Mouse (Mus musculus): ENCODE data around the gene Baz2b. TPM values are rescaled to one million over a fixed set of nuclear protein-coding genes. Genes with fewer than 3 reads are reported as not detected.

The Baz2b gene
- polyA plus RNA-seq (2015; fragmentation: Nextera tagmentation; extraction: Ambion mirVana): 96.8 and 105 TPM in 2 replicates

- WGBS: 0% methylated on average over 75 of the region's 109 CpGs
- Histone ChIP-seq H3K27me3 (peaks cover 11% of the 10 kb centered on the region; the same call in 1 of the 2 replicates), H3K4me2 (peak within 1 kb of the TSS; percentile 78), H3K27ac (peak within 1 kb of the TSS; percentile 97), H3K4me3 (peak within 1 kb of the TSS; percentile 88), H3K36me3 (peaks cover 9% of the 10 kb centered on the region), H3K9ac (peak within 1 kb of the TSS; percentile 94), H3K4me1 (replicated peaks) (peaks cover 47% of the 10 kb centered on the region), H3K9me3 (no peaks in the 10 kb centered on the region)
- peak; percentile 91 for ATAC-seq (ENCODE audit: low FRiP score)
Measured at GRCm38 (mm10) chr2:60209703-60210651, at the start of gene Baz2b, which contains the start of gene March7. Gene Baz2b (minus strand): TSS chr2:60209839. Gene March7 (plus strand): TSS chr2:60209887.

- Histone ChIP-seq H3K36me3 (peaks cover 6% of the 10 kb centered on the region), H3K4me3 (no peak overlapping the region), H3K9me3 (0 out of 2 replicates have a peak, but pooled peaks cover 2% of the 10 kb centered on the region), H3K27ac (no peak overlapping the region), H3K9ac (no peak overlapping the region), H3K4me2 (no peak overlapping the region), H3K4me1 (replicated peaks) (no peaks in the 10 kb centered on the region), H3K27me3 (no peaks in the 10 kb centered on the region)
- ATAC-seq (ENCODE audit: low FRiP score): no peak
- WGBS: 97% methylated on average over 5 of the region's 5 CpGs
Measured at GRCm38 (mm10) chr2:60259186-60259585, 49.5 kb upstream of the Baz2b start.

- Histone ChIP-seq H3K9ac (no peak overlapping the region), H3K27ac (no peak overlapping the region), H3K9me3 (0 out of 2 replicates have a peak, but pooled peaks cover 2% of the 10 kb centered on the region), H3K36me3 (peaks cover 7% of the 10 kb centered on the region), H3K4me2 (no peak overlapping the region), H3K27me3 (no peaks in the 10 kb centered on the region), H3K4me3 (no peak overlapping the region), H3K4me1 (replicated peaks) (no peaks in the 10 kb centered on the region)
- ATAC-seq (ENCODE audit: low FRiP score): no peak
- 92% methylated on average over 2 of the region's 2 CpGs for whole genome bisulfite sequencing
Measured at GRCm38 (mm10) chr2:60256751-60257150, 47.1 kb upstream of the Baz2b start.

GRCm38 (mm10) chr2:60253506-60253905 is 43.9 kb upstream of the Baz2b start:
- no peak overlapping the region for H3K27ac ChIP-seq
- no peak overlapping the region for H3K4me3 ChIP-seq
- H3K9ac ChIP-seq: no peak overlapping the region
- 0 out of 2 replicates have a peak, but pooled peaks cover 2% of the 10 kb centered on the region for H3K9me3 ChIP-seq
- ATAC-seq (ENCODE audit: low FRiP score): no peak
- no peaks in the 10 kb centered on the region for H3K4me1 ChIP-seq (replicated peaks)
- H3K36me3 ChIP-seq: peaks cover 19% of the 10 kb centered on the region
- H3K4me2 ChIP-seq: no peak overlapping the region
- H3K27me3 ChIP-seq: no peaks in the 10 kb centered on the region

- Histone ChIP-seq H3K4me1 (replicated peaks) (no peaks in the 10 kb centered on the region), H3K9ac (no peak overlapping the region), H3K27ac (no peak overlapping the region), H3K4me2 (no peak overlapping the region), H3K36me3 (peaks cover 19% of the 10 kb centered on the region), H3K4me3 (no peak overlapping the region), H3K9me3 (0 out of 2 replicates have a peak, but pooled peaks cover 2% of the 10 kb centered on the region), H3K27me3 (no peaks in the 10 kb centered on the region)
- ATAC-seq (ENCODE audit: low FRiP score): no peak
- 87% methylated on average over 4 of the region's 4 CpGs for WGBS
Measured at GRCm38 (mm10) chr2:60252782-60253181, 43.1 kb upstream of the Baz2b start.

GRCm38 (mm10) chr2:60234506-60234905 is 24.9 kb upstream of the Baz2b start:
- Histone ChIP-seq H3K4me1 (replicated peaks) (no peaks in the 10 kb centered on the region), H3K27ac (no peak overlapping the region), H3K4me3 (no peak overlapping the region), H3K9ac (no peak overlapping the region), H3K9me3 (no peaks in the 10 kb centered on the region), H3K27me3 (no peaks in the 10 kb centered on the region), H3K4me2 (no peak overlapping the region), H3K36me3 (peaks cover 77% of the 10 kb centered on the region)
- ATAC-seq (ENCODE audit: low FRiP score): no peak
- 87% methylated on average over 7 of the region's 7 CpGs for WGBS

GRCm38 (mm10) chr2:60233147-60233546 is 23.5 kb upstream of the Baz2b start:
- peaks cover 69% of the 10 kb centered on the region for H3K36me3 ChIP-seq
- ATAC-seq (ENCODE audit: low FRiP score): no peak
- no peaks in the 10 kb centered on the region for H3K4me1 ChIP-seq (replicated peaks)
- 76% methylated on average over 2 of the region's 2 CpGs for WGBS
- H3K9me3 ChIP-seq: no peaks in the 10 kb centered on the region
- no peaks in the 10 kb centered on the region for H3K27me3 ChIP-seq
- no peak overlapping the region for H3K27ac ChIP-seq
- no peak overlapping the region for H3K4me3 ChIP-seq
- H3K4me2 ChIP-seq: no peak overlapping the region
- no peak overlapping the region for H3K9ac ChIP-seq

GRCm38 (mm10) chr2:60230361-60230760 is 20.7 kb upstream of the Baz2b start:
- Histone ChIP-seq H3K9ac (no peak overlapping the region), H3K27ac (no peak overlapping the region), H3K9me3 (no peaks in the 10 kb centered on the region), H3K36me3 (peaks cover 46% of the 10 kb centered on the region), H3K4me1 (replicated peaks) (no peaks in the 10 kb centered on the region), H3K4me2 (no peak overlapping the region), H3K27me3 (no peaks in the 10 kb centered on the region), H3K4me3 (no peak overlapping the region)
- 97% methylated on average over 2 of the region's 2 CpGs for WGBS
- ATAC-seq (ENCODE audit: low FRiP score): no peak

GRCm38 (mm10) chr2:60228470-60228869 is 18.8 kb upstream of the Baz2b start:
- Histone ChIP-seq H3K27me3 (no peaks in the 10 kb centered on the region), H3K9me3 (no peaks in the 10 kb centered on the region), H3K4me3 (no peak overlapping the region), H3K4me2 (no peak overlapping the region), H3K36me3 (peaks cover 32% of the 10 kb centered on the region), H3K27ac (no peak overlapping the region), H3K4me1 (replicated peaks) (0 out of 2 replicates have a peak, but pooled peaks cover 1% of the 10 kb centered on the region), H3K9ac (no peak overlapping the region)
- no peak for ATAC-seq (ENCODE audit: low FRiP score)
- WGBS: 68% methylated on average over 1 of the region's 1 CpGs

GRCm38 (mm10) chr2:60223489-60223888 is 13.8 kb upstream of the Baz2b start:
- H3K27ac ChIP-seq: no peak overlapping the region
- H3K4me3 ChIP-seq: no peak overlapping the region
- H3K4me1 ChIP-seq (replicated peaks): peaks cover 11% of the 10 kb centered on the region
- no peaks in the 10 kb centered on the region for H3K9me3 ChIP-seq
- no peak for ATAC-seq (ENCODE audit: low FRiP score)
- no peaks in the 10 kb centered on the region for H3K27me3 ChIP-seq
- H3K4me2 ChIP-seq: no peak overlapping the region
- WGBS: 100% methylated on average over 1 of the region's 1 CpGs
- no peak overlapping the region for H3K9ac ChIP-seq
- no peaks in the 10 kb centered on the region for H3K36me3 ChIP-seq

GRCm38 (mm10) chr2:60221954-60222353 is 12.3 kb upstream of the Baz2b start:
- Histone ChIP-seq H3K27ac (no peak overlapping the region), H3K9ac (no peak overlapping the region), H3K4me3 (no peak overlapping the region), H3K36me3 (no peaks in the 10 kb centered on the region), H3K9me3 (no peaks in the 10 kb centered on the region), H3K4me1 (replicated peaks) (peaks cover 11% of the 10 kb centered on the region), H3K4me2 (no peak overlapping the region), H3K27me3 (no peaks in the 10 kb centered on the region)
- no peak for ATAC-seq (ENCODE audit: low FRiP score)
- 80% methylated on average over 2 of the region's 2 CpGs for WGBS

GRCm38 (mm10) chr2:60221236-60221635 is 11.6 kb upstream of the Baz2b start:
- H3K27ac ChIP-seq: no peak overlapping the region
- no peaks in the 10 kb centered on the region for H3K27me3 ChIP-seq
- 54% methylated on average over 6 of the region's 6 CpGs for WGBS
- H3K9ac ChIP-seq: no peak overlapping the region
- H3K4me1 ChIP-seq (replicated peaks): peaks cover 18% of the 10 kb centered on the region
- no peak overlapping the region for H3K4me2 ChIP-seq
- H3K4me3 ChIP-seq: no peak overlapping the region
- H3K36me3 ChIP-seq: no peaks in the 10 kb centered on the region
- no peaks in the 10 kb centered on the region for H3K9me3 ChIP-seq
- no peak for ATAC-seq (ENCODE audit: low FRiP score)

All from hindbrain, embryonic 13.5 days (tissue).